Mouse (Mus musculus) forebrain, embryonic 16.5 days (tissue): ENCODE results near the gene Fanca. TPM values are rescaled to one million over a fixed set of nuclear protein-coding genes. Genes with fewer than 3 reads are reported as not detected.

Experiments
- ATAC-seq: fragments of 200-750 bp; cut with Nextera tagmentation; 2 replicates; pipeline ENCODE4 v1.8.0; 2017; ENCODE audit warnings: mild to moderate bottlenecking, moderate library complexity
- H3K27ac ChIP-seq: fragments of 300-500 bp; sonication (generic); 2 replicates; pipeline ENCODE4 v1.5.1; 2014; ENCODE audit warnings: low read length, control low read depth
- H3K27me3 ChIP-seq: fragments of 300-500 bp; sonication (generic); replicated peaks from 2 replicates; pipeline ENCODE4 v1.6.1; 2014; ENCODE audit warnings: low read length; ENCODE audit not compliant: control insufficient read depth, insufficient read depth
- H3K36me3 ChIP-seq: fragments of 300-500 bp; sonication (generic); 2 replicates; pipeline ENCODE4 v1.6.1; 2014; ENCODE audit not compliant: control insufficient read depth, insufficient read depth
- H3K4me1 ChIP-seq: fragments of 300-500 bp; sonication (generic); replicated peaks from 2 replicates; pipeline ENCODE4 v1.6.1; 2014; ENCODE audit warnings: low read length; ENCODE audit not compliant: control insufficient read depth, insufficient read depth
- H3K4me2 ChIP-seq: fragments of 300-500 bp; sonication (generic); 2 replicates; pipeline ENCODE4 v1.6.1; 2014; ENCODE audit warnings: mild to moderate bottlenecking, low read length, control low read depth
- H3K4me3 ChIP-seq: fragments of 300-500 bp; sonication (generic); replicated peaks from 2 replicates; pipeline ENCODE4 v1.5.1; 2014; ENCODE audit warnings: mild to moderate bottlenecking, low read length, control low read depth
- H3K9ac ChIP-seq: fragments of 300-500 bp; sonication (generic); replicated peaks from 2 replicates; pipeline ENCODE4 v1.6.1; 2014; ENCODE audit warnings: low read depth, low read length, control low read depth
- H3K9me3 ChIP-seq: fragments of 300-500 bp; sonication (generic); 2 replicates; pipeline ENCODE4 v1.6.1; 2016; ENCODE audit warnings: low read length; ENCODE audit not compliant: control insufficient read depth
- WGBS: fragments of 180-500 bp; shearing (Covaris S2); extraction: QIAGEN DNeasy Blood & Tissue Kit; methylation state at CpG from one replicate; pipeline ENCODE4 v1.1.7; 2014; 5-methylcytosine and 5-hydroxymethylcytosine counted together
- polyA plus RNA-seq: library from polyadenylated mRNA; unstranded; fragments of >200 nt; fragmentation: Nextera tagmentation; extraction: Ambion mirVana; gene quantifications from 2 replicates; pipeline ENCODE4 v1.2.1, GENCODE M21; 2015

Fanca gene
- polyA plus RNA-seq, 1 experiment from 2014 or later, result 14.8 TPM

GRCm38 (mm10) chr8:123345135-123345534 lies 26.8 kb upstream of the Fanca start:
- Histone ChIP-seq H3K4me3 (no peak overlapping the region), H3K4me1 (peaks cover 4% of the 10 kb centered on the region; the same call in 1 of the 2 replicates), H3K9me3 (no peaks in the 10 kb centered on the region), H3K9ac (no peak overlapping the region), H3K27ac (no peak overlapping the region), H3K36me3 (no peaks in the 10 kb centered on the region), H3K27me3 (no peaks in the 10 kb centered on the region), H3K4me2 (no peak overlapping the region)
- 84% methylated on average over 8 of the region's 8 CpGs for WGBS
- no peak for ATAC-seq

- H3K4me1 ChIP-seq, result peaks cover 4% of the 10 kb centered on the region; the same call in 1 of the 2 replicates
- H3K9me3 ChIP-seq, result no peaks in the 10 kb centered on the region
- 95% methylated on average over 12 of the region's 12 CpGs for WGBS
- no peak overlapping the region for H3K4me2 ChIP-seq
- no peak overlapping the region for H3K9ac ChIP-seq
- no peak overlapping the region for H3K4me3 ChIP-seq
- no peaks in the 10 kb centered on the region for H3K36me3 ChIP-seq
- H3K27me3 ChIP-seq, result no peaks in the 10 kb centered on the region
- H3K27ac ChIP-seq, result no peak overlapping the region
- no peak for ATAC-seq
Observed at GRCm38 (mm10) chr8:123343422-123343821, 25.0 kb upstream of the Fanca start.

GRCm38 (mm10) chr8:123342911-123343310 lies 24.5 kb upstream of the Fanca start:
- Histone ChIP-seq H3K36me3 (no peaks in the 10 kb centered on the region), H3K4me1 (peaks cover 4% of the 10 kb centered on the region; the same call in 1 of the 2 replicates), H3K27ac (no peak overlapping the region), H3K9me3 (no peaks in the 10 kb centered on the region), H3K27me3 (no peaks in the 10 kb centered on the region), H3K4me2 (no peak overlapping the region), H3K4me3 (no peak overlapping the region), H3K9ac (no peak overlapping the region)
- no peak for ATAC-seq
- WGBS, result 84% methylated on average over 7 of the region's 7 CpGs

GRCm38 (mm10) chr8:123342253-123342652 lies 23.9 kb upstream of the Fanca start:
- Histone ChIP-seq H3K36me3 (no peaks in the 10 kb centered on the region), H3K9ac (no peak overlapping the region), H3K27me3 (no peaks in the 10 kb centered on the region), H3K4me2 (no peak overlapping the region), H3K9me3 (no peaks in the 10 kb centered on the region), H3K4me3 (no peak overlapping the region), H3K4me1 (peaks cover 4% of the 10 kb centered on the region; the same call in 1 of the 2 replicates), H3K27ac (no peak overlapping the region)
- WGBS, result 81% methylated on average over 8 of the region's 8 CpGs
- ATAC-seq, result no peak

- no peak for ATAC-seq
- WGBS, result 91% methylated on average over 27 of the region's 27 CpGs
Observed at GRCm38 (mm10) chr8:123341040-123342015, 23.0 kb upstream of the Fanca start.

GRCm38 (mm10) chr8:123340071-123340470 lies 21.7 kb upstream of the Fanca start:
- no peaks in the 10 kb centered on the region for H3K27me3 ChIP-seq
- H3K27ac ChIP-seq, result no peak overlapping the region
- no peak overlapping the region for H3K4me2 ChIP-seq
- peaks cover 4% of the 10 kb centered on the region; the same call in 1 of the 2 replicates for H3K4me1 ChIP-seq
- no peak overlapping the region for H3K9ac ChIP-seq
- ATAC-seq, result no peak
- H3K4me3 ChIP-seq, result no peak overlapping the region
- H3K36me3 ChIP-seq, result no peaks in the 10 kb centered on the region
- H3K9me3 ChIP-seq, result no peaks in the 10 kb centered on the region
- 98% methylated on average over 4 of the region's 4 CpGs for WGBS

More at GRCm38 (mm10) chr8:123341040-123342015, 23.0 kb upstream of the Fanca start:
- H3K27ac ChIP-seq, result no peak overlapping the region
- H3K4me1 ChIP-seq, result peaks cover 4% of the 10 kb centered on the region; the same call in 1 of the 2 replicates
- no peak overlapping the region for H3K4me3 ChIP-seq
- no peaks in the 10 kb centered on the region for H3K9me3 ChIP-seq
- no peak overlapping the region for H3K9ac ChIP-seq
- no peaks in the 10 kb centered on the region for H3K36me3 ChIP-seq
- no peak overlapping the region for H3K4me2 ChIP-seq
- no peaks in the 10 kb centered on the region for H3K27me3 ChIP-seq

GRCm38 (mm10) chr8:123337475-123337874 lies 19.1 kb upstream of the Fanca start:
- ATAC-seq, result no peak
- no peak overlapping the region for H3K27ac ChIP-seq
- H3K27me3 ChIP-seq, result no peaks in the 10 kb centered on the region
- 81% methylated on average over 3 of the region's 3 CpGs for WGBS
- H3K9me3 ChIP-seq, result no peaks in the 10 kb centered on the region
- H3K36me3 ChIP-seq, result no peaks in the 10 kb centered on the region
- H3K4me1 ChIP-seq, result peaks cover 8% of the 10 kb centered on the region
- no peak overlapping the region for H3K9ac ChIP-seq
- no peak overlapping the region for H3K4me3 ChIP-seq
- no peak overlapping the region for H3K4me2 ChIP-seq

GRCm38 (mm10) chr8:123334467-123334866 lies 16.1 kb upstream of the Fanca start:
- no peak for ATAC-seq
- Histone ChIP-seq H3K36me3 (no peaks in the 10 kb centered on the region), H3K4me3 (peak overlapping the region; percentile 73), H3K4me1 (peaks cover 12% of the 10 kb centered on the region), H3K9ac (peak overlapping the region; percentile 5), H3K9me3 (no peaks in the 10 kb centered on the region), H3K27me3 (no peaks in the 10 kb centered on the region), H3K27ac (0 out of 2 replicates have a peak overlapping the region, but pooled peaks have one; percentile 3), H3K4me2 (peak overlapping the region; percentile 79)
- WGBS, result 0% methylated on average over 1 of the region's 1 CpGs

GRCm38 (mm10) chr8:123333864-123334263 lies 15.5 kb upstream of the Fanca start:
- no peaks in the 10 kb centered on the region for H3K9me3 ChIP-seq
- ATAC-seq, result no peak
- H3K27ac ChIP-seq, result no peak overlapping the region
- WGBS, result 2% methylated on average over 7 of the region's 7 CpGs
- H3K9ac ChIP-seq, result peak overlapping the region; percentile 5
- peak overlapping the region; percentile 73 for H3K4me3 ChIP-seq
- peak overlapping the region; percentile 79 for H3K4me2 ChIP-seq
- H3K36me3 ChIP-seq, result no peaks in the 10 kb centered on the region
- H3K27me3 ChIP-seq, result no peaks in the 10 kb centered on the region
- H3K4me1 ChIP-seq, result peaks cover 12% of the 10 kb centered on the region
